Mouse (Mus musculus) erythroblast, adult 5-6 weeks (primary cell): Measurements from ENCODE around the gene Ahnak2. TPM values are rescaled to one million over a fixed set of nuclear protein-coding genes. Genes with fewer than 3 reads are reported as not detected.

Source experiments
- ATAC-seq: replicated peaks from 2 replicates; pipeline ENCODE4 v1.8.0; 2016; ENCODE audit warnings: moderate number of reproducible peaks, mild to moderate bottlenecking, moderate TSS enrichment, inconsistent platforms; ENCODE audit not compliant: poor library complexity, low FRiP score, severe bottlenecking
- total RNA-seq, 2 experiments: library from RNA; stranded (forward) in 1 of 2; stranded (reverse) in 1 of 2; fragments of 150-400 nt in 1 of 2; fragments of 200-764, 138-1000 nt in 1 of 2; gene quantifications; 2 replicates each; pipeline versions ENCODE4 v1.2.3 to v1.2.4; 2015 to 2017; ENCODE audit warnings: low replicate concordance in 2 of 2

Ahnak2 gene
- total RNA-seq, 2 experiments from 2014 or later = 0.09 TPM; not detected in 1

DNA sequence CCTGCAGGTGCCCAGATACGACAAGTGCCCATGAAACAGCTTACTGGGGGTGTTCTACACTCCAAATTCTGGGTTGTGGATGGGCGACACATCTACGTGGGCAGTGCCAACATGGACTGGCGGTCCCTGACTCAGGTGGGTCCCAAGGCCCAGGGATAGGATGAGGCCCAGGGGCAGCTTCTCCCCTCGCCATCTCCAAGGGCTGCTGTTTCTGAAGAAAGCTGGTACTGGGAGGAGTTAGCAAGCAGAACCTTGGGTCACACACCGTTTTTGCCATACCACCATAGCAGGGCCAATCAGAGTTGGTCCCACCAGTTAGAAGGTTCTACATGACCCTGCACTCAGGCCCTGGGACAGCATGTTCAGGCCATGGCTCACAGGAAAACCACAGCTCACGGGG is 37.5 kb downstream of the Ahnak2 start:
- ATAC-seq = no peak

DNA sequence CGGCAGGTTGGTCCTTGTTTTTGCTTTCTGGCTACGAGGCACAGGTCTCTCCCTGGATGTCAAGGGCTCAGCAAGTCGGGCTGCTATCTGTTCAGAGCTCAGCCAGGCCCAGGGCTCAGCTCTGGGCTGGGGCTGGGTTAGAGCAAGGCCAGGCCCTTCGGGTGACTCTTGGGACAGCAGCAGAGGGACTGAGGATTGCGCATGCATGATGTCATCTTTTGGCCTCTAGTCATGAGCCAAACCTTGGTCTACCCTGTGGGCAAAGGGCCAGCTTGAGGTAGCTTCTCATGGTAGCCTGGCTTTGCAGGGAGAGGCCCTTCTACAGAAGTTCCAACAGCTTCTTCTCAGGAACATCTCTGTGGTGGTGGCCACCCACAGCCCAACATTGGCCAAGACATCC is 38.3 kb downstream of the Ahnak2 start:
- ATAC-seq = no peak

DNA sequence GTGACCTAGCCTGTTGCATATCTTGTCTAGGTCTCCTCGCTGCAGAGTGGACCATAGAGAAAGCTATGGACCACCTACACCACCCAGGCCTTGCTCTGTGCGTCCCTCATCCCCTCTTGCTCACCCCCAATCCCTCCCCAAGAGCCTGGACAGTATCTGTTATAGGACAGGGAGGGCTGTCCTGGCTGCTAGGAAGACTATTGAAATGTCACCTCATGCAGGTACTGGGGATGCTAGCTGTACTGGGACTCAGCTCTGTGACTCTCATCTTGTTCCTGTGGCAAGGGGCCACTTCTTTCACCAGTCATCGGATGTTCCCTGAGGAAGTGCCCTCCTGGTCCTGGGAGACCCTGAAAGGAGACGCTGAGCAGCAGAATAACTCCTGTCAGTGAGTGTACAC is 39.3 kb downstream of the Ahnak2 start:
- ATAC-seq = no peak

DNA sequence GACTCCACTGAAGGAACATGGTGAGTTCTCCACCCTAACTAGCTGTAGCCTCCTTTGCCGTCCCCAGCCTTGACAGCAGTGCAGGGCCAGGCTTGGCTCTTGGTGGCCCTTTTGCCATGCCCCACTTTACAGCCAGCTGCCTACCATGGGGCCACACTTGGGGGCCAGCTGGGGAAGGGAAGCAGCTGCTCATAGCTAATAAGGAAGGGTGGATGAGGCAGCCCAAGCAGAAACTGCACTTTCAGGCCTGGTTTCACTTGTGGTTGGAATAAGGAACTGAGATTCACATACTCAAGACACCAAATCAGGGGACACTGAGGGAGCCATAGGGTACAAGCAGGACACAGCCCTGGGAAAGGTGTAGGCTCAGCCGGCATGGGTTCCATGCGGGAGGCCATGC is 40.4 kb downstream of the Ahnak2 start:
- ATAC-seq = no peak

DNA sequence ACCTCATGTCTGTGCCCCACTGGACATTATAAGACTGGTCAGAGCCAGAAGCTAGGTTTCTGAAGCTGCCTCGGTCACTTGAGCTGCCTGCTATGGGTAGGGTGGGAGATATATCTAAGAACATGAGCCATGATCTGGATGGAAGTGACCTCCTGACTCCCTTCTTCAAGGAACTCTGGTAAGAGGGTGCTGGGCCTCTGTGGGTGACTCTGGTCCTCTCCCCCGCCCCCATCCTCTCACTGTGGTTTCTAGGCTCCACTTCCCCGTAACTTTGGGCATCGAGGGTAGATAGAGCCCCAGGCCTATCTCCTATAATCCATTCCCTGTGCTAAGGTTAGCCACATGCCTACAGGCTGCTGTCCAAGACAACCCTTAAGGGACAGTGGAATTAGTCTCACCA is 41.0 kb downstream of the Ahnak2 start:
- no peak for ATAC-seq

DNA sequence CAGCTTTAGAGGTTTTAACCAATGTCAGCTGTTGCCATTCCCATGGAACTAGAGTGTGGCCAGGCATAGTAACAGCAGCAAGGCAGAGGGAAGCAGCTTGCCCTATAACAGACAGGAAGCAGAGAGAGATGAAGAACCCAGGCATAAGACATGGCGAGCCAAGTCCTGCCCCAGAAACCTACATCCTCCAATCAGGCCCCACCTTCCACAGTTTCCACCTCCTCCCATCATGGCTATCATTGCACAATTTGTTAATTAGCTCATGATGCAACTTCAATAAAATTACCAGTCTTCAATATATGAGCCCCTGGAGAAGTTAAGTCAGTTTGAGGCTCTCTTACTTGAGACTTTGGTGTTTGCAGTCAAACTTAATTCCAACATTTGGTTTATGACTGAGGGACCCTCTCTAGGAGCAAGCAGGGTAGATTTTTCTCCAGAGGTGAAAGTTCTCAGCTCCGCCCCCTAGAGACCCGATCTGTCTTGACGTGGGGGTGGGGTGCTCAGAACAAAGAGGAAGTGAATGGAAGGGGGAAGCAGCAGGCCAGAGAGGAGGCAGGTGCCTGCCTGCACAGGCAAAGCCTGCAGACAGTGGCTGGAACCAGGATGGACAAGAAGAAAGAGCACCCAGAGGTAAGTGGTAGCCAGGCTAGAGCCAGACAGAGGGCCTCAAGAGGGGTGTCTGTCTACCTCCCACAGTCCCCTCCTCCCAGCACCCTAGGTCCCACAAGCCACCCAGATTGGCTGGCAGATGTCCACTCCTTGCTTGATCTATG is 42.1 kb downstream of the Ahnak2 start, which contains the start of gene Pld4:
Gene Pld4 (plus strand): TSS at position 502 of the 773 bp plus-strand sequence.
- ATAC-seq = no peak

DNA sequence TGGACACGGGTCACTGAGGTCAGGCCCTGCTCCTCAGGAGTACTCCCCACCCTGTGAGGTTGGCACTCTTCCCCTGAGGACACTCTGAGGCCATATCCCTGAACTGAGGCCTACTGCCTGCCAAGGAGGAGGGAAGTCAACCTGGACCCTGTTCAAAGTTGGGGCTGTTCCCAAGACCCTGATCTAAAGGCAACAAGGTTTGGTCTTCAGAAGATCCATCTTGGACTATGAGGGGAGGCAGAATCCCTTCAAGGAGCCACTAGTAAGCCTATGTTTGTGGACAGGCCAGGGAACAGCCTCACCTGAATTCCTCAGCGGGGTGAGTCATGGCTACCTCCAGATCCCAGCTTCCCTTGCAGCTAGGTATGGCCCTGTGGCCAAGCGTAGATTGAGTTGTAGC is 43.0 kb downstream of the Ahnak2 start:
- no peak for ATAC-seq

DNA sequence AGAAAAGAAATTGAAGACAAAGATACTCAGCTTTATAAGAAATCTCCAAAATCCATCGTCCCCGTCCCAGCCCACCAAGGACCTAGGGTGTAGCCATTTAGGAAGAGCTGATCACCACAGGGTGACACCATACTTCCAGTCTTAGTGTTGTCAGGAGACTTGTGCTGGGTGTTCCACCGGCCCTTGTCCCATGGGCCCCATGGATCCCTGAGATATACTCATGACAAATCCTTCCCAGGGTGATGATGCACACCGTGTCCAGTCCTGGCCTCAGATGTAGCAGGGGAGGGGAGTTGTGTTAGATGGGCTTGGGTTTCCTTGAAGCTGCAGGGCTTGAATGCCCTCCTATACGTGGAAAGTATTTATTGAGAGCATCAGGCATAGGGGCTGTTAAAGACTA is 44.6 kb downstream of the Ahnak2 start:
- ATAC-seq = no peak

DNA sequence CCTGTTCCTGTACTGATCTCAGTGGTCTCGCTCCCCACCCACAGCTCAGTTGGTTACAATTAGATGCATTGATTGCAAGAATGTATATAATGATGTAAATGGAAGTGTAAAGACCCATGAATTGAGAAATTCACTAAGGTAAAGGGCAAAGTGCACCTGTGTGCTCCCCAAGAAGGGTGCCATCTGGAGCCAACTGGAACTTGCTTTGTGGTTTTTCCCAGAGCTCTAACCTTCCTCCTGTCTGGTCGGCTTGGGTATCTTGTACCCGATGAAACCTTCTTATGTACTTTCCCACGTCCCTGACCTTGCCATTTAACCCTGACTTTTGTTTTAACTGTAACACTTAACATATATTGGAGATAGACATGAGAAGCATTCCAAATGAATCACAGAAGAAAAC is 46.6 kb downstream of the Ahnak2 start:
- ATAC-seq = no peak

DNA sequence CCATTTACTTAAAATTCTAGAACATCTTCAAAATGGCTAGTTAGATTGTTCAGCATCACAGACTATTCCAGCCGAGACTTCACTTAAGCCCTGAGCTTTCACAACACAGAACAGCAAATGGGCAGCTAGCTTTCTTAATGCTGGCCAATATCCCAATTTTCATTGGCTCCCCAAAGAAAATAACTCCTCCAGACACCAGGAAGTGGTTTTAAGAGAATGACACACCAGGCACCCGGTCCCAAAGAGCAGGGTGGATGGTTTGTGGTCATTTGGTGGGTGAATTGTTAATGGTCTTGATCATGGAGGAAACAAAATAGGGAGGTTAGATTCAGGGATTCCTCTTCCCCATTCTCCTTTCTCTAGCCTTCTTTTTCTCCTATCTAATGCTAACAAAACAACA is 50.1 kb downstream of the Ahnak2 start:
- no peak for ATAC-seq

DNA sequence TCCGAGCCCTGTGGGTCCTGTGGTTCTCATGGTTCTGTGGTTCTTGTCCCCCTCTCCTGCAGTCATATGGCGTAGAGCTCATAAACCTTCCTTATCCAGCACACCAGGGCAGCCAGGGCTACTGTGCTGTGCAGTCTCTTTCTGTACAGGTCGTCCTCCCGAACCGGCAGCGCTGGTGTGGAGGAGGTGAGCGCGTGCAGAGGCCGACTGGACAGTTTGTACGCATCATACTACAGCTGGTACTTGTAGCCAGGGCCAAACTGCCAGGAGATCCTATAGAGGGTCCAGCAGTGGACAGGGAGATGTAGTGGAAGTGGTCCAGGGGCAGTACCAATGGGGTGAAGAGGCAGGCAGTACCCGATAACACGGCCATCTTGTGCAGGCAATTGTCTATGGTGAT is 51.5 kb downstream of the Ahnak2 start:
- no peak for ATAC-seq

DNA sequence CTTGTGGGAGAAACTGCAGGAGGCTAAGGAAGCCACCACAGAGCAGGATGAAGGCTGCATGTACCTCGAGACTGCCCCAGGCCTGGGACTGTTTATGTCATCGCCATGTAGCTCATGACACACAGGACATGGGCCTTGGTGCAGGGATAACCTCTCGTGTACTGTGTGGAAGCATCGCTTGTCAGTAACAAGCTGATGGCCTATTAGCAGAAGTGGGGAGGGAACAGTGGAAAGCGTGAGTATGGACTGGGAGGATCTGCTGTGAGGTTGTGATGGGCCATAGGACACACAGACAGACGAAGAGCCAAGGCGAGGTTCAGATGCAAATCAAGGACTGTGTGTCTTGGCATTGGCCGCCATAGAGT is 54.9 kb downstream of the Ahnak2 start:
- no peak for ATAC-seq

DNA sequence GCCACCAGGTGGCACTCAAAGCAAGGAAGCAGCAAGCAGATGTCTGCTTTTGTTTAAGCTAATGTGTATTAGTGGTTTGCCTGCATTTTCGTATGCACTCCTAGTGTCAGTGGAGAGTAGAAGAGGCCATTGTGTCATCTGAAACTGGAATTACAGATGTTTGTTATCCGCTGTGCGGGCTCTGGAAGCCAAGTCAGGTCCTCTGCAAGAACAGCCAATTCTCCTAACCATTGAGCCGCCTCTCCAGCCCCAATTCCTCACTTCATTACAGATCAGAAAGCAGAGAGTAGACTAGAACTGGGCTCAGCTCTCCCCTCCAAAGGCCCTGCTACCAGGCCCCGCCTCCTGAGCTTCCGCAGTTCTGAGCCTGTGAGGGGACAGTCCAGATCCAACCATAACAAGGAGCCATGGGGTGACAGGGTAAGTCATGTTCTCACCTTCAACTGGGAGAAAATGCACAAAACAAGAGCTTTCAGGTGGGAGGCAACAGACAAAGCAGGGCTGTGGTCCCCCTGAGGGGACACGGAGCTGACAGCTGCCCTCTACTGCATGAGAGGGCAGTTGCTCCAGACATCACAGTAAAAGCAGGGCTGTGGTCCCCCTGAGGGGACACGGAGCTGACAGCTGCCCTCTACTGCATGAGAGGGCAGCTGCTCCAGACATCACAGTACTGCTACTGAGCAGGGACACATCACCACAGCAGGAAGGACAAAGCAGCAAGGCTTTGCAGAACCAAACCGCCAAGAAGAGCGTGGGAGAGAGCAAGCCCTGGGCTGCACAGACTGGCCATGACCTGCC is 55.5 kb downstream of the Ahnak2 start:
- no peak for ATAC-seq

DNA sequence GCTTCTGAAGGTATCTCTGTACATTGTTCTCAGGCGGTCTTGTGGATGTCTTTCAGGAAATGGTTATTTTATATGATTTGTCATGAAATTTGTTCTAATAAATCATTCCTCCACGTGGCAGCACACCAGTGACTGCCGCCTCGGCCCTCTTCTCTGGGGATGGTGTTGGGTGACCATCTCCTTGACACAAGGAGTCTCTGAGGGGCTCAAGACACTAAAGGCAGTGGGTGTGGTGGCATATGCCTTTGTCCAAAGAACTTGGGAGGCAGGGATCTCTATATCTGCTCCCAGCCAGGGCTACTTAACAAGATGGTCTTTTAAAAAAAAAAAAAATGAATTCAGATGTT is 56.0 kb downstream of the Ahnak2 start:
- ATAC-seq = no peak

DNA sequence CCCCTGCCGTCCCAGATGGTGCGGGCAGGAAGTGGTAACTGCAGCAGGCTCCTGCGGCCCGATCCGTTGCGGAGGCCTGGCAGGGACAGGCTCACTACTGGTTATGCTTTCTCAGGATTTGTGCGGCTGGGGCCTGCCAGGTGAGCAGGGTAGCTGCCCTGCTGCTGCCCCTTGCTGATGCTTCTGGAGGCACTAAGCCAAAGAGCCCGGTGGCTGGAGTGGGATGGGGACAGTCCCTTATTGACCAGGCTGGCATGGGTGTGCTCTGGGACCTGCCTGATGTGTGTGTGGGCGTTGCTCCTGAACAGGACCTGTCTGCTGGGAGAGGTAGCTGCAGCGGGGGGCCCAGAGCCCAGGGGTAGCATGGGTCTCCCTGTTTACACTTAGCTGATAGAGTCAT is 56.7 kb downstream of the Ahnak2 start:
- no peak for ATAC-seq

DNA sequence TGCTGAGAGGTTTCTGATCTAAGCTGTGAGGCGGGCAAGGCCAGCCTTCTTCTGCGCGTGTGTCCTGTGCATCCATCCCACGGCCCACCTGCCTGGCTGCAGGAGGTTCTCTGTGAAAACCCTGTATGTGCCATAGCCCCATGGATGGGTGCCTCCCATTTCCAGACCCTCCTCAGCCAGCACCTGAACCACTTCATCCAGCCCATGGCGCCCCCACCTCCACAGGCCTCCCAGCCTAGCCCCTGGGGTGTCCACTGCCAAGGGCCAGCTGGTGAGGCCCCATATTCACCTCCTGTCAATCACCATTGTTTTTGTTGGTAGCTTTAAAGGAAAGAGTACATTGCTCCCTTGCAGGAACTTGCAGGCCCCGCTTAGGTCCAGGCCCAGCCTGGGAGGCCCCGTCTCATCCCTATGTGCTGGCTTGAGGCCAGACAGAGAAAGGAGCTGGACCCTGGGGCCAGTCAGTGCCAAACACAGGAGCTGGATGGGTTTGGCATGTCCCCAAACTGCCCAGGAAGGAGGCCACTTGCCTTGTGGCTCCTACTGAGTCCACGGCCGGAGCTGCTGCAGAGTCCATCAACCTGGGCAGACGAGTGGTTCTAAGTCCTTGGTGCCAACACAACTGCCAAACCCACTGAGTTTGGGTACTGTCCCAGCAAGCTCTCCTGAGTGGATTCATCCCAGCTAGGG is 57.4 kb downstream of the Ahnak2 start:
- no peak for ATAC-seq

DNA sequence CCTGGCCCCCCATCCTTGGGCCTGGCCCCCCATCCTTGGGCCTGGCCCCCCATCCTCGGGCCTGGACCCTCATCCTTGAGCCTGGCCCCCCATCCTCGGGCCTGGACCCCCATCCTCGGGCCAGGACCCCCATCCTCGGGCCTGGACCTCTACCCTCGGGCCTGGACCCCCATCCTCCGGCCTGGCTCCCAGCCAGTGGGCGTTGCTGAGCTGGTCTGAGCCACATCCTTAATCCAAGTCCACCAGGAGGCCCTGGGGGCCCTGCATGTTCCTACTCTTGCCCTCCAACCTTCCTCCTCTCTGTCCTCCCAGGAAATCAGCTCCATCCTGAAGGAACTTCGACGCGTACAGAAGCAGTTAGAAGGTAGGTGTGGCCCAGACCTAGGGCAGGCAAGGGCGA is 58.2 kb downstream of the Ahnak2 start:
- ATAC-seq = no peak

DNA sequence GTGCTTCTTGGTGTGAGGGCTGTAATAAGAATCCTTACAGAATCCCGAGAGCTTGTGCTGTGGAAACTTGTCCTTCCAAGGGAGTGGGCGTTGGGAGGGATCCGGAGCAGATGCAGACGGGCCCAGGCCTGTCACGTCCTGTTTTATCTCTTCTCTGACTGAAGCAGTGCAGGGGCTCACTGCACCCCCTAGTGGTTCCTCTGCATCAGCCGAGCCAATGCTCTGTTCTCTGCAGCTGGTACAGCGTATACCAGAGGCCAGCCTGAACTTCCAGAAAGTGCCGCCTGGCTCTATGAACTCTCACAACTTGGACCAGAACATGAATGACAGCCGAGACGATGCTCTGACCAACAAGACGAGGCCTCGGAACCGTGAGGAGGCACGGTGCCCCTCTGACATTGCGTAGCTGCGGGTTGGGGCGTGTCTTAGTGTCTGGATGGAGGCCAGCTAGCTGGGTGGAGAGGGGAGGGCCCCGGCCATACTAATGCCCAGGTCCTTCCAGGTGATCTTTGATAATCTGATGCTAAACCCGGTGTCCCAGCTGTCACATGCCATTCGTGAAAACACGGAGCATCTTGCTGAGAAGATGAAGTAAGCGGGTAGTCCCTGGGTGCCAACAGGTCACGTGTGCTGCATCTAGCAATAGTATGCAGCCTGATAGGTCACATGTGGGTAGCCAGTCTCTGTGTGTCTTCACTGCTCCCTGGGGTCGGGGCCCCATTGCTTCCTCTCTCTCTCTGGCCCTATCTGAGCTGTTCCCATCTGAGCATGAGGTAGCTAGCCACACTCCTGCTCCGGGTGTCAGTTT is 59.1 kb downstream of the Ahnak2 start:
- ATAC-seq = peak; percentile 61

DNA sequence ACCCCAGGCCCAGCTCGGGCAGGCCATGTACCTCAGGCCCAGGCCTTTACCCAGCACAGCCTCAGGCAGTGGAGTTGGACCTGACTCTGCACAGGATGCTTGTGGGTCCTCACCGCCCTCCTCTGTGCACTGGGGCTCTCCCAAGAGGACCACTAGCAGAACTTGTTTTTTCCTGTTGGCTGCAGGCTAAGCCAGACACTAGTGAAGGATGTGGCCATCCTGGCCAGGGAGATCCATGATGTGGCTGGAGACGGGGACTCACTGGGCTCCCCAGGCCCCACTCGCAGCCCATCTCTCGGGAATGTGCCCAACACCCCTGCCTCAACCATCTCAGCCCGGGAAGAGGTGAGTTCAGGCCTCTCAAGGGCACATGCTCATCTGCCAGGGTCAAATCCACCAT is 59.7 kb downstream of the Ahnak2 start:
- no peak for ATAC-seq

DNA sequence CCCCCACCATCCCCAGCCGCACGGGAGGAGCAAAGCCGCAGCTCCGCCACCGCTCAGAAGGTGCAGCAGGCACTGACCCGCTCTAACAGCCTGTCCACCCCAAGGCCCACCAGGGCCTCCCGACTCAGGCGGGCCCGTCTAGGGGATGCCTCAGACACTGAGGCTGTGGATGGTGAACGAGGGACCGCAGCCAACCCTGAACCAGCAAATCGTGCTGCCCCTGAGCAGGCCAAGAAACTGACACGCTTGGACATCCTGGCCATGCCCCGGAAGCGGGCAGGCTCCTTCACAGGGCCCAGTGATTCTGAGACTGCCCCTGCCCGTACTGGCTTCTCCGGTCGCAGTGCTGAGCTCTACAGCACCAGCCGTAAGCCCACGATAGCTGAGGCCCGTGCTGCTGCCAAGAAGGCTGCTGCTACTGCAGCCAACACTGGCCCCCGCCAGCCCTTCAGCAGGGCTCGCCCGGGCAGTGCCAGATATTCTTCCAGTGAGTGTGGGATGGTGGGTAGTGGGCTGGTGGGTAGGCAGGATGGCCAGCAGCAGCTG is 63.4 kb downstream of the Ahnak2 start:
- no peak for ATAC-seq
